Mouse (Mus musculus) heart, embryonic 13.5 days (tissue): ENCODE data around the gene Jup. TPM values are rescaled to one million over a fixed set of nuclear protein-coding genes. Genes with fewer than 3 reads are reported as not detected.
A peak's percentile ranks its signal among the peaks of the same experiment; 100 is the strongest.

Source experiments
- ATAC-seq: fragments of 200-750 bp; cut with Nextera tagmentation; 2 replicates; pipeline ENCODE4 v1.8.0; 2017; ENCODE audit warnings: moderate TSS enrichment; ENCODE audit not compliant: insufficient number of reproducible peaks, low FRiP score, low TSS enrichment; ENCODE audit errors: extremely low read depth
- H3K27ac ChIP-seq: fragments of 300-500 bp; sonication (generic); replicated peaks from 2 replicates; pipeline ENCODE4 v1.5.1; 2015; ENCODE audit warnings: moderate library complexity, mild to moderate bottlenecking, inconsistent platforms
- H3K27me3 ChIP-seq: fragments of 300-500 bp; sonication (generic); replicated peaks from 2 replicates; pipeline ENCODE4 v1.6.1; 2015; ENCODE audit warnings: mild to moderate bottlenecking, inconsistent platforms
- H3K36me3 ChIP-seq: fragments of 300-500 bp; sonication (generic); 2 replicates; pipeline ENCODE4 v1.6.1; 2015; ENCODE audit warnings: mild to moderate bottlenecking, inconsistent platforms
- H3K4me1 ChIP-seq: fragments of 300-500 bp; sonication (generic); 2 replicates; pipeline ENCODE4 v1.6.1; 2015; ENCODE audit warnings: inconsistent platforms
- H3K4me2 ChIP-seq: fragments of 300-500 bp; sonication (generic); 2 replicates; pipeline ENCODE4 v1.6.1; 2015; ENCODE audit warnings: inconsistent platforms, mild to moderate bottlenecking, moderate library complexity
- H3K4me3 ChIP-seq: fragments of 300-500 bp; sonication (generic); 2 replicates; pipeline ENCODE4 v1.5.1; 2015; ENCODE audit warnings: moderate library complexity, mild to moderate bottlenecking, inconsistent platforms
- H3K9ac ChIP-seq: fragments of 300-500 bp; sonication (generic); 2 replicates; pipeline ENCODE4 v1.6.1; 2015; ENCODE audit warnings: inconsistent platforms, mild to moderate bottlenecking, moderate library complexity
- H3K9me3 ChIP-seq: fragments of 300-500 bp; sonication (generic); 2 replicates; pipeline ENCODE4 v1.6.1; 2016; ENCODE audit warnings: inconsistent platforms
- WGBS: fragments of 180-500 bp; shearing (Covaris S2); methylation state at CpG from one replicate; pipeline ENCODE4 v1.1.7; 2015; ENCODE audit warnings: mixed read lengths; 5-methylcytosine and 5-hydroxymethylcytosine counted together
- polyA plus RNA-seq: library from polyadenylated mRNA; unstranded; fragments of >200 nt; fragmentation: Nextera tagmentation; extraction: Ambion mirVana; gene quantifications from 2 replicates; pipeline ENCODE4 v1.2.1, GENCODE M21; 2015

Jup gene
- polyA plus RNA-seq: 107 and 111 TPM in 2 replicates

GRCm38 (mm10) chr11:100397600-100398389 is at the start of gene Jup:
Gene Jup, minus strand, starts transcription at chr11:100397763.
- Histone ChIP-seq H3K27ac (peak within 1 kb of the TSS; percentile 91), H3K4me3 (peak within 1 kb of the TSS; percentile 88), H3K9ac (peak within 1 kb of the TSS; percentile 96), H3K4me1 (peaks cover 83% of the 10 kb centered on the region), H3K36me3 (peaks cover 6% of the 10 kb centered on the region; the same call in 1 of the 2 replicates), H3K4me2 (peak within 1 kb of the TSS; percentile 92), H3K9me3 (no peaks in the 10 kb centered on the region), H3K27me3 (no peaks in the 10 kb centered on the region)
- ATAC-seq: peak; percentile 97
- WGBS: under 1% methylated on average over 37 of the region's 37 CpGs

GRCm38 (mm10) chr11:100442625-100443024 is 45.1 kb upstream of the Jup start:
- Histone ChIP-seq H3K4me3 (no peak overlapping the region), H3K36me3 (peaks cover 19% of the 10 kb centered on the region), H3K9me3 (no peaks in the 10 kb centered on the region), H3K4me2 (no peak overlapping the region), H3K27me3 (no peaks in the 10 kb centered on the region), H3K9ac (no peak overlapping the region), H3K4me1 (peaks cover 20% of the 10 kb centered on the region), H3K27ac (no peak overlapping the region)
- WGBS: 87% methylated on average over 6 of the region's 6 CpGs
- ATAC-seq: no peak

- peak within 1 kb of the TSS; percentile 91 for H3K4me3 ChIP-seq
- WGBS: 87% methylated on average over 8 of the region's 8 CpGs
- ATAC-seq: no peak
- H3K4me1 ChIP-seq: peaks cover 20% of the 10 kb centered on the region
- H3K27ac ChIP-seq: peak within 1 kb of the TSS; percentile 67
- H3K9me3 ChIP-seq: no peaks in the 10 kb centered on the region
- no peaks in the 10 kb centered on the region for H3K27me3 ChIP-seq
- peak within 1 kb of the TSS; percentile 95 for H3K9ac ChIP-seq
- H3K36me3 ChIP-seq: peaks cover 26% of the 10 kb centered on the region
- peak within 1 kb of the TSS; percentile 71 for H3K4me2 ChIP-seq
These were observed 44.2 kb upstream of the Jup start, which contains the start of the genes Nt5c3b and Klhl10 for GRCm38 (mm10) chr11:100441797-100442196. Gene Nt5c3b, minus strand, starts transcription at chr11:100441808. Gene Klhl10, plus strand, starts transcription at chr11:100441917.

- H3K27ac ChIP-seq: peak overlapping the region; percentile 67
- peak overlapping the region; percentile 71 for H3K4me2 ChIP-seq
- 2% methylated on average over 52 of the region's 52 CpGs for WGBS
- H3K36me3 ChIP-seq: peaks cover 35% of the 10 kb centered on the region
- H3K27me3 ChIP-seq: no peaks in the 10 kb centered on the region
- peak; percentile 74; the same call in 1 of the 2 replicates for ATAC-seq
- H3K4me3 ChIP-seq: peak overlapping the region; percentile 91
- peak overlapping the region; percentile 95 for H3K9ac ChIP-seq
- H3K9me3 ChIP-seq: no peaks in the 10 kb centered on the region
- H3K4me1 ChIP-seq: peaks cover 20% of the 10 kb centered on the region
These were observed 43.3 kb upstream of the Jup start for GRCm38 (mm10) chr11:100440691-100441522.

- peaks cover 20% of the 10 kb centered on the region for H3K4me1 ChIP-seq
- no peaks in the 10 kb centered on the region for H3K9me3 ChIP-seq
- no peak overlapping the region for H3K9ac ChIP-seq
- WGBS: 98% methylated on average over 1 of the region's 1 CpGs
- no peak overlapping the region for H3K4me3 ChIP-seq
- H3K27ac ChIP-seq: no peak overlapping the region
- H3K27me3 ChIP-seq: no peaks in the 10 kb centered on the region
- H3K36me3 ChIP-seq: peaks cover 62% of the 10 kb centered on the region
- ATAC-seq: no peak
- no peak overlapping the region for H3K4me2 ChIP-seq
These were observed 40.3 kb upstream of the Jup start for GRCm38 (mm10) chr11:100437901-100438300.

GRCm38 (mm10) chr11:100435678-100436246 is 38.2 kb upstream of the Jup start:
- peaks cover 76% of the 10 kb centered on the region for H3K36me3 ChIP-seq
- H3K4me2 ChIP-seq: no peak overlapping the region
- 83% methylated on average over 9 of the region's 9 CpGs for WGBS
- no peaks in the 10 kb centered on the region for H3K27me3 ChIP-seq
- H3K9ac ChIP-seq: no peak overlapping the region
- H3K27ac ChIP-seq: no peak overlapping the region
- no peak for ATAC-seq
- peaks cover 26% of the 10 kb centered on the region for H3K4me1 ChIP-seq
- no peaks in the 10 kb centered on the region for H3K9me3 ChIP-seq
- H3K4me3 ChIP-seq: no peak overlapping the region

GRCm38 (mm10) chr11:100432002-100432401 is 34.4 kb upstream of the Jup start:
- WGBS: 67% methylated on average over 5 of the region's 5 CpGs
- no peaks in the 10 kb centered on the region for H3K9me3 ChIP-seq

GRCm38 (mm10) chr11:100430052-100430451 is 32.5 kb upstream of the Jup start:
- peaks cover 52% of the 10 kb centered on the region for H3K36me3 ChIP-seq
- no peak for ATAC-seq
- no peaks in the 10 kb centered on the region for H3K27me3 ChIP-seq
- H3K27ac ChIP-seq: peak overlapping the region; percentile 86
- WGBS: 44% methylated on average over 7 of the region's 7 CpGs
- H3K9ac ChIP-seq: peak overlapping the region; percentile 8; the same call in 1 of the 2 replicates
- H3K9me3 ChIP-seq: no peaks in the 10 kb centered on the region
- peaks cover 49% of the 10 kb centered on the region for H3K4me1 ChIP-seq
- H3K4me2 ChIP-seq: no peak overlapping the region
- H3K4me3 ChIP-seq: no peak overlapping the region

More at GRCm38 (mm10) chr11:100432002-100432401, 34.4 kb upstream of the Jup start:
- no peak overlapping the region for H3K4me3 ChIP-seq
- ATAC-seq: no peak
- H3K9ac ChIP-seq: peak overlapping the region; percentile 24; the same call in 1 of the 2 replicates
- peaks cover 67% of the 10 kb centered on the region for H3K36me3 ChIP-seq
- H3K4me2 ChIP-seq: no peak overlapping the region
- peaks cover 39% of the 10 kb centered on the region for H3K4me1 ChIP-seq
- no peaks in the 10 kb centered on the region for H3K27me3 ChIP-seq
- no peak overlapping the region for H3K27ac ChIP-seq

GRCm38 (mm10) chr11:100428612-100429199 is 31.1 kb upstream of the Jup start:
- H3K4me1 ChIP-seq: peaks cover 49% of the 10 kb centered on the region
- no peaks in the 10 kb centered on the region for H3K27me3 ChIP-seq
- no peaks in the 10 kb centered on the region for H3K9me3 ChIP-seq
- no peak for ATAC-seq
- peak overlapping the region; percentile 86 for H3K27ac ChIP-seq
- H3K36me3 ChIP-seq: peaks cover 55% of the 10 kb centered on the region
- peak overlapping the region; percentile 58 for H3K9ac ChIP-seq
- no peak overlapping the region for H3K4me3 ChIP-seq
- 24% methylated on average over 9 of the region's 9 CpGs for WGBS
- no peak overlapping the region for H3K4me2 ChIP-seq

GRCm38 (mm10) chr11:100426820-100427219 is 29.3 kb upstream of the Jup start:
- Histone ChIP-seq H3K9me3 (no peaks in the 10 kb centered on the region), H3K4me1 (peaks cover 45% of the 10 kb centered on the region), H3K4me3 (no peak overlapping the region), H3K27ac (no peak overlapping the region), H3K27me3 (no peaks in the 10 kb centered on the region), H3K9ac (0 out of 2 replicates have a peak overlapping the region, but pooled peaks have one; percentile 64), H3K36me3 (peaks cover 57% of the 10 kb centered on the region), H3K4me2 (no peak overlapping the region)
- 63% methylated on average over 3 of the region's 3 CpGs for WGBS
- ATAC-seq: no peak
